Mouse (Mus musculus) liver, postnatal 0 days (tissue): Measurements from ENCODE around the gene Tmem126b.

Experiments used
- CTCF ChIP-seq: sonication (generic); IDR thresholded peaks from 2 replicates; pipeline ENCODE4 v1.5.1; 2016; ENCODE audit warnings: antibody characterized with exemption, low read depth
- EP300 ChIP-seq: IDR thresholded peaks from 2 replicates; pipeline ENCODE4 v1.6.1; 2016; ENCODE audit warnings: antibody characterized with exemption, low read depth, mild to moderate bottlenecking

- TF ChIP-seq CTCF (0 out of 2 replicates have a peak, but pooled peaks have one; percentile 17), EP300 (no peak)
Measured at GRCm38 (mm10) chr7:90508124-90508523, 32.3 kb upstream of the Tmem126b start.
